Mouse (Mus musculus): ENCODE results near the gene Dpp7. TPM values are rescaled to one million over a fixed set of nuclear protein-coding genes. Genes with fewer than 3 reads are reported as not detected.

Dpp7 gene
- total and polyA plus RNA-seq, 2 experiments from 2014 or later, result 24.7 to 30.0 TPM

GRCm38 (mm10) chr2:25332286-25333160 lies 23.6 kb downstream of the Dpp7 start, which contains the start of gene Man1b1:
TSS of gene Man1b1 (plus strand) at chr2:25332338.
- Histone ChIP-seq H3K4me3 (ENCODE audit: low read length) (peak within 1 kb of the TSS; percentile 95), H3K4me2 (ENCODE audit: low read depth, low read length) (peak within 1 kb of the TSS; percentile 97), H3K9me3 (ENCODE audit: low read length) (no peaks in the 10 kb centered on the region), H3K36me3 (ENCODE audit: insufficient read depth, low read length) (peaks cover 33% of the 10 kb centered on the region), H3K27me3 (ENCODE audit: insufficient read depth, low read length) (no peaks in the 10 kb centered on the region), H3K27ac (peak within 1 kb of the TSS; percentile 90), H3K9ac (replicated peaks; ENCODE audit: low read length) (peak within 1 kb of the TSS; percentile 93), H3K4me1 (ENCODE audit: insufficient read depth, low read length) (peaks cover 13% of the 10 kb centered on the region)
- TF ChIP-seq CTCF (IDR thresholded peaks at IDR 0.05; ENCODE audit: low read depth), result peak; percentile 45; the same call in 1 of the 2 replicates
- DNase-seq (ENCODE audit: low spot score) (peak; percentile 100), ATAC-seq (peak; percentile 99)
- WGBS, result under 1% methylated on average over 78 of the region's 78 CpGs

- Histone ChIP-seq H3K27me3 (ENCODE audit: insufficient read depth, low read length) (no peaks in the 10 kb centered on the region), H3K4me3 (ENCODE audit: low read length) (peak overlapping the region; percentile 95), H3K9ac (replicated peaks; ENCODE audit: low read length) (peak overlapping the region; percentile 93; the same call in 1 of the 2 replicates), H3K4me2 (ENCODE audit: low read depth, low read length) (peak overlapping the region; percentile 97), H3K36me3 (ENCODE audit: insufficient read depth, low read length) (peaks cover 24% of the 10 kb centered on the region), H3K4me1 (ENCODE audit: insufficient read depth, low read length) (peaks cover 13% of the 10 kb centered on the region), H3K9me3 (ENCODE audit: low read length) (no peaks in the 10 kb centered on the region), H3K27ac (no peak overlapping the region)
- DNase-seq (ENCODE audit: low spot score) (no peak), ATAC-seq (no peak)
- WGBS, result 61% methylated on average over 9 of the region's 9 CpGs
- TF ChIP-seq CTCF (IDR thresholded peaks at IDR 0.05; ENCODE audit: low read depth), result 0 out of 2 replicates have a peak, but pooled peaks have one; percentile 3
Measured at GRCm38 (mm10) chr2:25331470-25331869, 24.7 kb downstream of the Dpp7 start.

GRCm38 (mm10) chr2:25328440-25328839 lies 27.7 kb downstream of the Dpp7 start:
- 27% methylated on average over 7 of the region's 7 CpGs for WGBS

GRCm38 (mm10) chr2:25326036-25326435 lies 30.1 kb downstream of the Dpp7 start:
- Histone ChIP-seq H3K4me3 (ENCODE audit: low read length) (no peak overlapping the region), H3K9me3 (ENCODE audit: low read length) (no peaks in the 10 kb centered on the region), H3K27me3 (ENCODE audit: insufficient read depth, low read length) (no peaks in the 10 kb centered on the region), H3K36me3 (ENCODE audit: insufficient read depth, low read length) (no peaks in the 10 kb centered on the region), H3K9ac (replicated peaks; ENCODE audit: low read length) (no peak overlapping the region), H3K4me1 (ENCODE audit: insufficient read depth, low read length) (no peaks in the 10 kb centered on the region), H3K27ac (no peak overlapping the region), H3K4me2 (ENCODE audit: low read depth, low read length) (no peak overlapping the region)
- WGBS, result 73% methylated on average over 2 of the region's 2 CpGs
- TF ChIP-seq CTCF (IDR thresholded peaks at IDR 0.05; ENCODE audit: low read depth), result no peak
- DNase-seq (ENCODE audit: low spot score) (no peak), ATAC-seq (no peak)

More at GRCm38 (mm10) chr2:25328440-25328839, 27.7 kb downstream of the Dpp7 start:
- no peaks in the 10 kb centered on the region for H3K36me3 ChIP-seq (ENCODE audit: insufficient read depth, low read length)
- DNase-seq (ENCODE audit: low spot score) (peak; percentile 77), ATAC-seq (no peak)
- TF ChIP-seq CTCF (IDR thresholded peaks at IDR 0.05; ENCODE audit: low read depth), result peak; percentile 78
- H3K4me1 ChIP-seq (ENCODE audit: insufficient read depth, low read length), result peaks cover 9% of the 10 kb centered on the region
- H3K27ac ChIP-seq, result no peak overlapping the region
- H3K9ac ChIP-seq (replicated peaks; ENCODE audit: low read length), result no peak overlapping the region
- H3K4me3 ChIP-seq (ENCODE audit: low read length), result no peak overlapping the region
- H3K9me3 ChIP-seq (ENCODE audit: low read length), result no peaks in the 10 kb centered on the region
- no peak overlapping the region for H3K4me2 ChIP-seq (ENCODE audit: low read depth, low read length)
- H3K27me3 ChIP-seq (ENCODE audit: insufficient read depth, low read length), result no peaks in the 10 kb centered on the region

GRCm38 (mm10) chr2:25320084-25320483 lies 36.1 kb downstream of the Dpp7 start:
- Histone ChIP-seq H3K9ac (replicated peaks; ENCODE audit: low read length) (no peak overlapping the region), H3K27me3 (ENCODE audit: insufficient read depth, low read length) (no peaks in the 10 kb centered on the region), H3K4me2 (ENCODE audit: low read depth, low read length) (no peak overlapping the region), H3K27ac (no peak overlapping the region), H3K9me3 (ENCODE audit: low read length) (no peaks in the 10 kb centered on the region), H3K4me1 (ENCODE audit: insufficient read depth, low read length) (no peaks in the 10 kb centered on the region), H3K4me3 (ENCODE audit: low read length) (no peak overlapping the region), H3K36me3 (ENCODE audit: insufficient read depth, low read length) (peaks cover 3% of the 10 kb centered on the region; the same call in 1 of the 2 replicates)
- no peak for TF ChIP-seq CTCF (IDR thresholded peaks at IDR 0.05; ENCODE audit: low read depth)
- WGBS, result 28% methylated on average over 2 of the region's 2 CpGs
- DNase-seq (ENCODE audit: low spot score) (no peak), ATAC-seq (no peak)

- peak; percentile 85 for ATAC-seq
Measured at GRCm38 (mm10) chr2:25318971-25319773, 37.0 kb downstream of the Dpp7 start, which contains the start of gene Grin1. TSS of gene Grin1 (minus strand) at chr2:25319187.

More at GRCm38 (mm10) chr2:25318971-25319773, 37.0 kb downstream of the Dpp7 start, which contains the start of gene Grin1:
- WGBS, result 10% methylated on average over 58 of the region's 58 CpGs
- Histone ChIP-seq H3K36me3 (ENCODE audit: insufficient read depth, low read length) (peaks cover 4% of the 10 kb centered on the region; the same call in 1 of the 2 replicates), H3K27me3 (ENCODE audit: insufficient read depth, low read length) (no peaks in the 10 kb centered on the region), H3K4me3 (ENCODE audit: low read length) (peak within 1 kb of the TSS; percentile 65), H3K4me1 (ENCODE audit: insufficient read depth, low read length) (no peaks in the 10 kb centered on the region), H3K9me3 (ENCODE audit: low read length) (no peaks in the 10 kb centered on the region), H3K9ac (replicated peaks; ENCODE audit: low read length) (peak within 1 kb of the TSS; percentile 72), H3K4me2 (ENCODE audit: low read depth, low read length) (peak within 1 kb of the TSS; percentile 69), H3K27ac (peak within 1 kb of the TSS; percentile 92)
- no peak for TF ChIP-seq CTCF (IDR thresholded peaks at IDR 0.05; ENCODE audit: low read depth)
- DNase-seq (ENCODE audit: low spot score), result peak; percentile 96

Measured in hindbrain, postnatal 0 days (tissue).